Mouse (Mus musculus) testis, adult 2 months (tissue): Measurements from ENCODE around the gene Gtpbp8.

ENCODE experiments used
- CTCF ChIP-seq: fragments of 200-500 bp; IDR thresholded peaks from 2 replicates; pipeline ENCODE4 v1.5.1; 2012; ENCODE audit warnings: low read depth, mild to moderate bottlenecking, inconsistent platforms, low read length, moderate library complexity; ENCODE audit not compliant: control insufficient read depth, insufficient read depth, insufficient replicate concordance
- POLR2A ChIP-seq: fragments of 200-500 bp; IDR thresholded peaks from 2 replicates; pipeline ENCODE4 v1.6.1; 2012; ENCODE audit warnings: low read depth, mild to moderate bottlenecking, inconsistent platforms, low read length, moderate library complexity; ENCODE audit not compliant: control insufficient read depth

DNA sequence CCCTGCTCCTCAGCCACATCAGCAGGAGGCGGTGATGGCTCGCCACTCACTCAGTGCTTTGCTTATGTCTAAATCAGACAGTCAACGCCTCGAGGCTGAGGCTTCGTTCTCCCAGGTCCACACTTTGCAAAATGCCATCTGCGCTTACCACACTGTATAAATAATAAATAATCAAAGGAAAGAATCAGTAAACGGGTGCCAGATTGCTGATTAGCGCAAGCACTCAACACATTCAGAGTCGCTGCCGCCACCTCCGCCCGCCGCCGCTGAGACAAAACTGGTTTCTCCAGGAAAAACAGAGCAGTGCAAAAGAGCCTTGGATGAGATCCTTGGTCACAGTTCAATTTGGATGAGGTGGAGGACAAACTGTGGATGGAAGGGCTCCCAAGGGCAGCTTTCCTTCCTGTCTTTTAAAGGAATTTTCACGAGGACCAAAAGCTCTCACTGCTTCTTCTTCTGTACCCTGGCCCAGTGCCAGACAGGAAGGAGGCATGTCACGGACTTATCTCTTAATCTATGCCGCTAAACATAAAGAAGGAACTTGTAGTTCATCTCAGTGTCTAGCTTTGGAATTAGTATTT, 54.5 kb downstream of the Gtpbp8 start:
- TF ChIP-seq CTCF: no peak
- TF ChIP-seq POLR2A: no peak
